In the genomic region with DNA sequence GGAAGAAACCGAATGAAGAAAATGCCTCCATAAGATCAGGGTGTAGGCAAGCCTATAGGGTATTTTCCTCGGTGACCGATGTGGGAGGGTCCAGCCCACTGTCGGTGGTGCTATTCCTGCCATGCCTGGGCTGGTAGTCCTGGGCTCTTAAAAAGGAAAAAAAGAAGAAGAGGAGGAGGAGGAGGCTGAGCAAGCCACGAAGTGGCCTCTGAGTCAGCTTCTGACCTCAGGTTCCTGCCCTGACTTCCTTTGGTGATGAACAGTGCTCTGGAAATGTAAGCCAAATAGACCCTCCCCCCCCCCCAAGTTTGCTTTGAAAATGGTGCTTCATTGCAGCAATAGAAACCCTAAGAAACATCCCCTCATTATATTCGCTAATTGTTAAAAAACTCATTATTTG, we compare ENCODE assay signal across 24 mouse cellular contexts. TPM values are rescaled to one million over a fixed set of nuclear protein-coding genes. Genes with fewer than 3 reads are reported as not detected.
DNase-seq lines count a peak whose midpoint lies in the region; ATAC-seq and TF ChIP-seq lines count a peak whose summit lies in the region.
"Had no signal": no experiment of that assay in that cellular context is flagged by ENCODE, and none has a peak within 500 bp of the region (broad histone marks: within the 10 kb centered on the region; RNA-seq: fewer than 3 reads in every experiment).

No protein-coding gene starts in this region.

- WGBS in forebrain, embryonic 10.5 days, result 89% methylated on average over 6 of the region's 6 CpGs

- no peaks in the 10 kb centered on the region for H3K9me3 ChIP-seq in MEL (replicated peaks; ENCODE audit: insufficient read depth, low read length)
- H3K9me3 ChIP-seq in forebrain, embryonic 10.5 days, result no peaks in the 10 kb centered on the region
- H3K9me3 ChIP-seq: embryonic facial prominence, embryonic 10.5 days; embryonic facial prominence, embryonic 12.5 days; forebrain, embryonic 12.5 days; G1E had no signal

- H3K36me3 ChIP-seq in MEL (ENCODE audit: control insufficient read depth in 1 of 2, insufficient read depth in 2 of 2, low read length in 2 of 2), result peaks cover 25 to 39% of the 10 kb centered on the region in 2 experiments
- H3K36me3 ChIP-seq in forebrain, embryonic 10.5 days (replicated peaks), result peaks cover 98% of the 10 kb centered on the region

- H3K79me2 ChIP-seq in MEL (ENCODE audit: control insufficient read depth, insufficient read depth, low read length, poor library complexity), result no peaks in the 10 kb centered on the region; the same call in 1 of the 2 replicates

- TF ChIP-seq CTCF in MEL (IDR thresholded peaks at IDR 0.05 in 2 of 3, conservative IDR thresholded peaks at IDR 0.05 in 1 of 3; ENCODE audit: control insufficient read depth in 1 of 3, insufficient read depth in 1 of 3, low read depth in 2 of 3, low read length in 3 of 3, poor library complexity in 1 of 3, severe bottlenecking in 1 of 3), result no peak

- no peak for TF ChIP-seq POLR2A in MEL (IDR thresholded peaks at IDR 0.05; ENCODE audit: control insufficient read depth in 1 of 2, insufficient read depth in 1 of 2, low read depth in 1 of 2, low read length in 2 of 2, poor library complexity in 1 of 2)

- no peak for TF ChIP-seq RAD21 in MEL (IDR thresholded peaks at IDR 0.05; ENCODE audit: low read depth, low read length)

- H3K4me3 ChIP-seq in MEL (ENCODE audit: control insufficient read depth in 1 of 2, insufficient read depth in 1 of 2, low read depth in 2 of 2, low read length in 2 of 2), result no peak overlapping the region
- no peak overlapping the region for H3K4me3 ChIP-seq in forebrain, embryonic 10.5 days
- H3K4me3 ChIP-seq: embryonic facial prominence, embryonic 10.5 days; embryonic facial prominence, embryonic 12.5 days; forebrain, embryonic 12.5 days had no signal

- no peak for TF ChIP-seq EP300 in MEL (IDR thresholded peaks at IDR 0.05; ENCODE audit: low read depth in 1 of 2, low read length in 2 of 2)

- ATAC-seq in granulocyte monocyte progenitor cell, adult 5-6 weeks (replicated peaks; ENCODE audit: poor library complexity, severe bottlenecking), result peak; percentile 40; the same call in 1 of the 2 replicates
- ATAC-seq: activated CD4-positive, CD25-positive, alpha-beta regulatory T cell, adult 4 months; CD4-positive, CD25-positive, alpha-beta regulatory T cell, adult 4 months; forebrain, embryonic 14.5 days; forebrain, embryonic 16.5 days; Patski had no signal

- H3K4me1 ChIP-seq in MEL (ENCODE audit: control insufficient read depth in 1 of 2, insufficient read depth in 2 of 2, low read length in 2 of 2), result peaks cover 5 to 10% of the 10 kb centered on the region in 2 experiments; a peak in 3 of 4 replicates
- H3K4me1 ChIP-seq in forebrain, embryonic 10.5 days, result no peaks in the 10 kb centered on the region
- H3K4me1 ChIP-seq: embryonic facial prominence, embryonic 10.5 days; embryonic facial prominence, embryonic 12.5 days; forebrain, embryonic 12.5 days had no signal

- DNase-seq in MEL (ENCODE audit: low read depth, low spot score), result no peak
- DNase-seq in MN1 (ENCODE audit: low spot score), result no peak
- no peak for DNase-seq in right cerebral cortex, postnatal 25 days
- DNase-seq in forebrain, embryonic 10.5 days (ENCODE audit: extremely low spot score, low spot score), result no peak
- DNase-seq: adrenal gland, adult 8-10 months; adrenal gland, postnatal 14 days; B cell, adult 2 months; cerebellum, adult 11 months; cerebellum, adult 18-20 months; cerebellum, adult 8-10 months; cerebellum, adult 9-11 months; cerebellum, postnatal 14 days; cerebellum, postnatal 36 days had no signal

- no peaks in the 10 kb centered on the region for H3K27me3 ChIP-seq in MEL (ENCODE audit: control insufficient read depth in 1 of 2, insufficient read depth in 2 of 2, low read length in 2 of 2)
- no peaks in the 10 kb centered on the region for H3K27me3 ChIP-seq in forebrain, embryonic 10.5 days (ENCODE audit: poor library complexity, severe bottlenecking)
- H3K27me3 ChIP-seq: CH12.LX; embryonic facial prominence, embryonic 12.5 days; forebrain, embryonic 12.5 days; Patski had no signal

- peak overlapping the region; percentile 43; the same call in 1 of the 2 replicates for H3K27ac ChIP-seq in MEL (ENCODE audit: control insufficient read depth, low read depth, low read length)
- H3K27ac ChIP-seq in forebrain, embryonic 10.5 days, result no peak overlapping the region
- H3K27ac ChIP-seq: embryonic facial prominence, embryonic 10.5 days; embryonic facial prominence, embryonic 12.5 days; forebrain, embryonic 12.5 days had no signal

- no peak overlapping the region for H3K9ac ChIP-seq in MEL (ENCODE audit: control insufficient read depth, low read depth, low read length, poor library complexity, severe bottlenecking)
- H3K9ac ChIP-seq: embryonic facial prominence, embryonic 12.5 days; forebrain, embryonic 12.5 days had no signal

TF ChIP-seq in MEL, 35 proteins besides CTCF, POLR2A, EP300 and RAD21:
- TF ChIP-seq USF2 (IDR thresholded peaks at IDR 0.05; ENCODE audit: borderline replicate concordance in 1 of 2, insufficient read depth in 1 of 2, low read depth in 1 of 2, low read length in 2 of 2), result no peak
- TF ChIP-seq SMC3 (IDR thresholded peaks at IDR 0.05; ENCODE audit: low read depth, low read length), result no peak
- TF ChIP-seq E2F4 (IDR thresholded peaks at IDR 0.05; ENCODE audit: borderline replicate concordance, low read depth, low read length), result no peak
- TF ChIP-seq ZNF384 (IDR thresholded peaks at IDR 0.05; ENCODE audit: low read depth, low read length), result no peak
- TF ChIP-seq CHD2 (IDR thresholded peaks at IDR 0.05; ENCODE audit: low read length), result no peak
- TF ChIP-seq TCF12 (IDR thresholded peaks at IDR 0.05; ENCODE audit: low read depth, low read length), result no peak
- no peak for TF ChIP-seq UBTF (IDR thresholded peaks at IDR 0.05; ENCODE audit: borderline replicate concordance, insufficient read depth, low read depth, low read length)
- no peak for TF ChIP-seq CHD1 (IDR thresholded peaks at IDR 0.05; ENCODE audit: low read depth, low read length)
- no peak for TF ChIP-seq BHLHE40 (IDR thresholded peaks at IDR 0.05; ENCODE audit: borderline replicate concordance, low read depth, low read length)

RNA-seq across cellular contexts. Expression of gene Ect2, which starts 32.7 kb away (rescaled TPM):
- 22.6 and 29.9 TPM in 2 replicates for total RNA-seq in MEL (2012; rRNA removed)
- 10 to 100 TPM; 31.5 to 48.5 TPM for polyA plus RNA-seq in MEL (2012; ENCODE audit: insufficient read depth in 1 of 2, insufficient read length in 2 of 2, low read depth in 1 of 2, low replicate concordance in 2 of 2, missing spikeins in 1 of 2)
- 27.7 and 82.9 TPM in 2 replicates for total RNA-seq in granulocyte monocyte progenitor cell, adult 5-6 weeks (2014; fragmentation: Nextera tagmentation)
- 61.2 and 75.8 TPM in 2 replicates for total RNA-seq in granulocyte monocyte progenitor cell, adult 5-6 weeks (2017)
- 110 and 121 TPM in 2 replicates for polyA plus RNA-seq in forebrain, embryonic 10.5 days (2016; fragmentation: Nextera tagmentation; extraction: Ambion mirVana)
